Mouse (Mus musculus) gastrocnemius, adult 2 months (tissue): ENCODE data around the gene Prdm8. TPM values are rescaled to one million over a fixed set of nuclear protein-coding genes. Genes with fewer than 3 reads are reported as not detected.

ENCODE experiments used
- DNase-seq: peaks from one replicate; pipeline ENCODE4 v3.0.0; 2022
- H3K27ac ChIP-seq: fragments of 200-600 bp; 2 replicates; pipeline ENCODE4 v1.8.1; 2022; ENCODE audit warnings: mild to moderate bottlenecking
- H3K4me3 ChIP-seq: fragments of 200-600 bp; 2 replicates; pipeline ENCODE4 v1.8.1; 2022; ENCODE audit warnings: mild to moderate bottlenecking, moderate library complexity
- CTCF ChIP-seq: fragments of 200-600 bp; IDR thresholded peaks from 2 replicates; pipeline ENCODE4 v1.8.1; 2022; ENCODE audit warnings: antibody characterized with exemption, mild to moderate bottlenecking, moderate library complexity
- intact Hi-C: fragments of 180-260 bp; cut with DNase I; formaldehyde crosslinking; loops from one replicate; pipeline ENCODE4 v1.15.1; 2025
- total RNA-seq, 2 experiments: library from RNA; stranded (reverse); gene quantifications; 2 replicates each; pipeline ENCODE4 v1.2.3; 2021

Gene Prdm8
- total RNA-seq, 2 experiments from 2014 or later, result 0.73 to 1.4 TPM

- intact Hi-C loops, result no loop called here
- H3K27ac ChIP-seq, result no peak overlapping the region
- no peak overlapping the region for H3K4me3 ChIP-seq
- DNase-seq, result no peak
- TF ChIP-seq CTCF, result no peak
These were observed 6.7 kb downstream of the Prdm8 start for GRCm38 (mm10) chr5:98173694-98174093.

- DNase-seq, result no peak
- no peak overlapping the region for H3K27ac ChIP-seq
- H3K4me3 ChIP-seq, result no peak overlapping the region
- no peak for TF ChIP-seq CTCF
- intact Hi-C loops, result loop anchor here (10.0 kb wide), 1 partner anchor 1055 kb away; no protein-coding TSS in a partner anchor
These were observed 12.6 kb downstream of the Prdm8 start for GRCm38 (mm10) chr5:98179606-98180005.

- intact Hi-C loops, result loop anchor here (10.0 kb wide), 1 partner anchor 1056 kb away; no protein-coding TSS in a partner anchor
- peak overlapping the region; percentile 66 for H3K4me3 ChIP-seq
These were observed 13.5 kb downstream of the Prdm8 start for GRCm38 (mm10) chr5:98180461-98180887.

GRCm38 (mm10) chr5:98180888-98181635, 14.1 kb downstream of the Prdm8 start:
- Histone ChIP-seq H3K27ac (peak overlapping the region; percentile 24; the same call in 1 of the 2 replicates), H3K4me3 (peak overlapping the region; percentile 66)
- TF ChIP-seq CTCF, result no peak
- DNase-seq, result peak; percentile 37
- intact Hi-C loops, result loop anchor here (10.0 kb wide), 1 partner anchor 1056 kb away; no protein-coding TSS in a partner anchor

More at GRCm38 (mm10) chr5:98180461-98180887, 13.5 kb downstream of the Prdm8 start:
- 0 out of 2 replicates have a peak overlapping the region, but pooled peaks have one; percentile 12 for H3K27ac ChIP-seq
- TF ChIP-seq CTCF, result no peak
- peak; percentile 43 for DNase-seq

GRCm38 (mm10) chr5:98181686-98182602, 14.9 kb downstream of the Prdm8 start:
- intact Hi-C loops, result loop anchor here (10.0 kb wide), 1 partner anchor 1057 kb away; no protein-coding TSS in a partner anchor

GRCm38 (mm10) chr5:98182603-98182920, 15.6 kb downstream of the Prdm8 start:
- no peak for DNase-seq

More at GRCm38 (mm10) chr5:98181686-98182602, 14.9 kb downstream of the Prdm8 start:
- no peak for DNase-seq
- no peak for TF ChIP-seq CTCF
- Histone ChIP-seq H3K4me3 (peak overlapping the region; percentile 66), H3K27ac (no peak overlapping the region)

GRCm38 (mm10) chr5:98183031-98183595, 16.1 kb downstream of the Prdm8 start:
- Histone ChIP-seq H3K27ac (no peak overlapping the region), H3K4me3 (no peak overlapping the region)
- no peak for TF ChIP-seq CTCF
- intact Hi-C loops, result loop anchor here (10.0 kb wide), 1 partner anchor 1058 kb away; no protein-coding TSS in a partner anchor
- DNase-seq, result no peak

More at GRCm38 (mm10) chr5:98182603-98182920, 15.6 kb downstream of the Prdm8 start:
- H3K27ac ChIP-seq, result no peak overlapping the region
- no peak overlapping the region for H3K4me3 ChIP-seq
- TF ChIP-seq CTCF, result no peak
- intact Hi-C loops, result loop anchor here (10.0 kb wide), 1 partner anchor 1058 kb away; no protein-coding TSS in a partner anchor

- intact Hi-C loops, result loop anchor here (10.0 kb wide), 1 partner anchor 1060 kb away; no protein-coding TSS in a partner anchor
- no peak for DNase-seq
These were observed 17.4 kb downstream of the Prdm8 start for GRCm38 (mm10) chr5:98184281-98184910.

GRCm38 (mm10) chr5:98184971-98185805, 18.2 kb downstream of the Prdm8 start:
- DNase-seq, result peak; percentile 93
- intact Hi-C loops, result loop anchor here (10.0 kb wide), 1 partner anchor 1060 kb away; no protein-coding TSS in a partner anchor
- Histone ChIP-seq H3K27ac (peak overlapping the region; percentile 66), H3K4me3 (peak overlapping the region; percentile 86)
- peak; percentile 96; the same call in 1 of the 2 replicates for TF ChIP-seq CTCF

More at GRCm38 (mm10) chr5:98184281-98184910, 17.4 kb downstream of the Prdm8 start:
- TF ChIP-seq CTCF, result no peak
- no peak overlapping the region for H3K4me3 ChIP-seq
- no peak overlapping the region for H3K27ac ChIP-seq

GRCm38 (mm10) chr5:98185806-98186751, 19.1 kb downstream of the Prdm8 start:
- peak overlapping the region; percentile 86 for H3K4me3 ChIP-seq
- H3K27ac ChIP-seq, result peak overlapping the region; percentile 66
- TF ChIP-seq CTCF, result no peak
- intact Hi-C loops, result loop anchor here (10.0 kb wide), 1 partner anchor 1061 kb away; no protein-coding TSS in a partner anchor
- peak; percentile 69 for DNase-seq
